ENCODE assay signal across 10 mouse cellular contexts in genomic region chr5:23967705-23968104, GRCm38 (mm10).
A peak's percentile ranks its signal among the peaks of the same experiment; 100 is the strongest.
DNase-seq lines count a peak whose midpoint lies in the region; ATAC-seq and TF ChIP-seq lines count a peak whose summit lies in the region.
"Had no signal": no experiment of that assay in that cellular context is flagged by ENCODE, and none has a peak within 500 bp of the region (broad histone marks: within the 10 kb centered on the region; RNA-seq: fewer than 3 reads in every experiment).

No protein-coding gene starts in this region.

- peaks cover 8% of the 10 kb centered on the region; the same call in 1 of the 2 replicates for H3K36me3 ChIP-seq in kidney, embryonic 15.5 days
- peaks cover 17% of the 10 kb centered on the region for H3K36me3 ChIP-seq in heart, embryonic 10.5 days

- peak; percentile 30 to 39 for DNase-seq in kidney, postnatal 4 days
- peak; percentile 50 for DNase-seq in adrenal gland, adult 8-10 months
- DNase-seq in heart, embryonic 10.5 days (ENCODE audit: low spot score): no peak
- DNase-seq in lung, postnatal 36 days: peak; percentile 68
- no peak for DNase-seq in layer of hippocampus, adult 2 months (ENCODE audit: low spot score in 2 of 2)
- DNase-seq in urinary bladder, postnatal 4 days (ENCODE audit: low spot score in 2 of 2): no peak
- no peak for DNase-seq in urinary bladder, postnatal 25 days (ENCODE audit: low spot score)
- DNase-seq: cerebellum, adult 18-20 months; gastrocnemius, postnatal 10 days had no signal

- ATAC-seq in kidney, embryonic 15.5 days (replicated peaks; ENCODE audit: low FRiP score): no peak

- no peak overlapping the region for H3K9ac ChIP-seq in kidney, embryonic 15.5 days

- H3K4me2 ChIP-seq in kidney, embryonic 15.5 days: no peak overlapping the region

- H3K27ac ChIP-seq in kidney, embryonic 15.5 days: no peak overlapping the region
- H3K27ac ChIP-seq in heart, embryonic 10.5 days: peak overlapping the region; percentile 36; the same call in 1 of the 2 replicates
- H3K27ac ChIP-seq in layer of hippocampus, adult 2 months: no peak overlapping the region

- no peaks in the 10 kb centered on the region for H3K4me1 ChIP-seq in kidney, embryonic 15.5 days
- peaks cover 6% of the 10 kb centered on the region; the same call in 1 of the 2 replicates for H3K4me1 ChIP-seq in heart, embryonic 10.5 days

- no peak for TF ChIP-seq CTCF in layer of hippocampus, adult 2 months (conservative IDR thresholded peaks at IDR 0.05)

- H3K9me3 ChIP-seq in kidney, embryonic 15.5 days (replicated peaks): no peaks in the 10 kb centered on the region
- no peaks in the 10 kb centered on the region for H3K9me3 ChIP-seq in heart, embryonic 10.5 days

- no peaks in the 10 kb centered on the region for H3K27me3 ChIP-seq in kidney, embryonic 15.5 days
- H3K27me3 ChIP-seq in heart, embryonic 10.5 days (ENCODE audit: insufficient read depth, poor library complexity, severe bottlenecking): no peaks in the 10 kb centered on the region

- 55% methylated on average over 5 of the region's 5 CpGs for WGBS in kidney, embryonic 15.5 days
- 58% methylated on average over 5 of the region's 5 CpGs for WGBS in heart, embryonic 10.5 days

- H3K4me3 ChIP-seq in kidney, embryonic 15.5 days (replicated peaks): no peak overlapping the region
- no peak overlapping the region for H3K4me3 ChIP-seq in heart, embryonic 10.5 days
- H3K4me3 ChIP-seq in layer of hippocampus, adult 2 months: no peak overlapping the region

Comparison
In these comparisons a context has a peak if more than half of its experiments do, and no peak if none do; other contexts are left out.
1. DNase-seq: peak in kidney, postnatal 4 days (2 of 2), adrenal gland, adult 8-10 months (single experiment) and lung, postnatal 36 days (single experiment); none in heart, embryonic 10.5 days (single experiment), layer of hippocampus, adult 2 months (0 of 2), urinary bladder, postnatal 4 days (0 of 2) and urinary bladder, postnatal 25 days (single experiment).